Mouse (Mus musculus) forebrain, postnatal 0 days (tissue): Measurements from ENCODE around the gene 1600014C10Rik. TPM values are rescaled to one million over a fixed set of nuclear protein-coding genes. Genes with fewer than 3 reads are reported as not detected.

Experiments
- ATAC-seq: fragments of 200-750 bp; cut with Nextera tagmentation; 2 replicates; pipeline ENCODE4 v1.8.0; 2017; ENCODE audit warnings: mild to moderate bottlenecking, moderate library complexity
- DNase-seq: peaks from one replicate; pipeline ENCODE4 v3.0.0-alpha.2; 2015
- H3K27ac ChIP-seq: fragments of 300-500 bp; sonication (generic); 2 replicates; pipeline ENCODE4 v1.5.1; 2014; ENCODE audit warnings: low read depth, mild to moderate bottlenecking, antibody characterized with exemption, low read length, moderate library complexity, mixed read lengths
- H3K27me3 ChIP-seq: fragments of 300-500 bp; sonication (generic); 2 replicates; pipeline ENCODE4 v1.6.1; 2014; ENCODE audit warnings: mild to moderate bottlenecking, low read length, mixed read lengths; ENCODE audit not compliant: insufficient read depth
- H3K36me3 ChIP-seq: fragments of 300-500 bp; sonication (generic); 2 replicates; pipeline ENCODE4 v1.6.1; 2014; ENCODE audit warnings: mild to moderate bottlenecking, moderate library complexity; ENCODE audit not compliant: insufficient read depth
- H3K4me1 ChIP-seq: fragments of 300-500 bp; sonication (generic); 2 replicates; pipeline ENCODE4 v1.6.1; 2014; ENCODE audit warnings: antibody characterized with exemption; ENCODE audit not compliant: insufficient read depth
- H3K4me2 ChIP-seq: fragments of 300-500 bp; sonication (generic); 2 replicates; pipeline ENCODE4 v1.6.1; 2014; ENCODE audit warnings: low read depth, mild to moderate bottlenecking, moderate library complexity
- H3K4me3 ChIP-seq: fragments of 300-500 bp; sonication (generic); 2 replicates; pipeline ENCODE4 v1.5.1; 2014; ENCODE audit warnings: low read depth, low read length, mixed read lengths
- H3K9ac ChIP-seq: fragments of 300-500 bp; sonication (generic); 2 replicates; pipeline ENCODE4 v1.6.1; 2014; ENCODE audit warnings: mild to moderate bottlenecking
- H3K9me3 ChIP-seq: fragments of 300-500 bp; sonication (generic); 2 replicates; pipeline ENCODE4 v1.6.1; 2016; ENCODE audit warnings: low read length
- CTCF ChIP-seq: sonication (generic); IDR thresholded peaks from 2 replicates; pipeline ENCODE4 v1.5.1; 2016; ENCODE audit warnings: antibody characterized with exemption, control low read depth, low read depth
- WGBS: fragments of 180-500 bp; shearing (Covaris S2); extraction: QIAGEN DNeasy Blood & Tissue Kit; methylation state at CpG from one replicate; pipeline ENCODE4 v1.1.7; 2014; 5-methylcytosine and 5-hydroxymethylcytosine counted together
- polyA plus RNA-seq: library from polyadenylated mRNA; unstranded; fragments of >200 nt; fragmentation: Nextera tagmentation; extraction: Ambion mirVana; gene quantifications from 2 replicates; pipeline ENCODE4 v1.2.1, GENCODE M21; 2015
- total RNA-seq: library from RNA; depleted of rRNA; stranded (reverse); fragments of >200 nt; gene quantifications from 2 replicates; pipeline ENCODE4 v1.2.3, GENCODE M21; 2014

Gene 1600014C10Rik
- total and polyA plus RNA-seq, 2 experiments from 2014 or later: 20.8 to 24.9 TPM

DNA sequence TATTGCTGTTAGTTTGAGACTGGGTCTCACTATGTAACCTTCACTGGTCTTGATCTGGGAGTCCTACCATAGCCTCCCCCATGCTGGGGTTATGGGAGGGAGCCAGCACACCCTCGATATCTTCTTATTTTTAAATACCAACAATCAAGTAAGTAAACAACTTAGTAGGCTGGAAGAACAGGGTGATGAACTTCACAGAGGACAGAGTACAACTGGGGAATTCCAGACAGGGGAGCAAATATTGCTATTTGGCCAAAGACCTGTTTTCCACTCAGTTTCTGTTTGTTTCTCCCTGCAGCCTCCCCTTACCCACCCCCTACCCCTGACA, 1.4 kb downstream of the 1600014C10Rik start:
- WGBS: 63% methylated on average over 1 of the region's 1 CpGs

DNA sequence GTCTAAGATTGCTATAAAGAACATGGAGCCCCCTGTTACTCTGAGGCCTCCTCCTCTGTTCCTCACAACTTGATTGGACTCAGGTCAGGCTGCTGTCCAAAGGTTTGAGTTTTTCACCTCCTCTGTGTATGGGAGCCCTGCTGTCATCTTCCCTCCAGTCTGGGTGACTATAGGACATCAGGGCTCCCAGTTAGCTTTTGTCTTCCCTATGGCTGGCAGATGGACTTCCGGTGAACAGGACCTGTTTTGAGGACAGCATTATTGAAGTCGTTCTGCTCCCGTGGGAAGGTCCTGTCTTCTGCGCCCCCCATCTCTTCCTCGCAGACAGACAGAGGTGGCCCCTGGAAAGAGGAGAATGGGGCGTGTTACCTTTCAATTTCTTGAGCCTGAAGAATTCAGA, 1.8 kb downstream of the 1600014C10Rik start:
- no peak for TF ChIP-seq CTCF
- Histone ChIP-seq H3K9ac (no peak overlapping the region), H3K27ac (no peak overlapping the region), H3K9me3 (no peaks in the 10 kb centered on the region), H3K4me3 (no peak overlapping the region), H3K27me3 (no peaks in the 10 kb centered on the region), H3K4me1 (peaks cover 12% of the 10 kb centered on the region; the same call in 1 of the 2 replicates), H3K4me2 (peak overlapping the region; percentile 83; the same call in 1 of the 2 replicates), H3K36me3 (no peaks in the 10 kb centered on the region)
- DNase-seq: no peak
- ATAC-seq: no peak
- 89% methylated on average over 6 of the region's 6 CpGs for WGBS

More for the DNA sequence above, 1.4 kb downstream of the 1600014C10Rik start:
- Histone ChIP-seq H3K36me3 (no peaks in the 10 kb centered on the region), H3K4me1 (peaks cover 12% of the 10 kb centered on the region; the same call in 1 of the 2 replicates), H3K9ac (peak overlapping the region; percentile 79), H3K4me3 (peak overlapping the region; percentile 65), H3K9me3 (no peaks in the 10 kb centered on the region), H3K27ac (peak overlapping the region; percentile 90; the same call in 1 of the 2 replicates), H3K4me2 (peak overlapping the region; percentile 83), H3K27me3 (no peaks in the 10 kb centered on the region)
- DNase-seq (no peak), ATAC-seq (no peak)
- TF ChIP-seq CTCF: no peak

DNA sequence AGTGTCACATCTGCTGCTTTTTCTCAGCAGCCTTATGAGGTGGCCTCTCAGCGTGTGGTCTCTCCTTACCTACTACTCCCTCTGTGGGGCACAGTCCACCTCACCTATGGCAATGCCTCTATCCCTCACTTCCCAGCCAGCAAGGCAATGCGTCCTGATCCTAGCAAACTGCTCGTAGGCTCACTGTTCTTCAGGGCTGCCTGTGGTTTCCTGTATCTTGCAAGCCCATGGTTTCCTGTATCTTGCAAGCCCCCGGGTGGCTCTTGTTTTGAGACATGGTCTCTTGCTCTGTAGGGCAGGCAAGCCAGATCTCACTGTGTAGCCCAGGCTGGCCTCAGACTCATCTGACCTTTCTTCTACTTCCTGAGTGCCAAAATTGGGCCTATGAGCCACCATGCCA, 3.8 kb downstream of the 1600014C10Rik start:
- DNase-seq (no peak), ATAC-seq (no peak)
- H3K4me3 ChIP-seq: no peak overlapping the region
- H3K4me2 ChIP-seq: no peak overlapping the region
- H3K36me3 ChIP-seq: no peaks in the 10 kb centered on the region
- H3K4me1 ChIP-seq: peaks cover 12% of the 10 kb centered on the region; the same call in 1 of the 2 replicates
- TF ChIP-seq CTCF: no peak
- no peaks in the 10 kb centered on the region for H3K27me3 ChIP-seq
- H3K9me3 ChIP-seq: no peaks in the 10 kb centered on the region
- no peak overlapping the region for H3K27ac ChIP-seq
- H3K9ac ChIP-seq: no peak overlapping the region
- 90% methylated on average over 4 of the region's 4 CpGs for WGBS

DNA sequence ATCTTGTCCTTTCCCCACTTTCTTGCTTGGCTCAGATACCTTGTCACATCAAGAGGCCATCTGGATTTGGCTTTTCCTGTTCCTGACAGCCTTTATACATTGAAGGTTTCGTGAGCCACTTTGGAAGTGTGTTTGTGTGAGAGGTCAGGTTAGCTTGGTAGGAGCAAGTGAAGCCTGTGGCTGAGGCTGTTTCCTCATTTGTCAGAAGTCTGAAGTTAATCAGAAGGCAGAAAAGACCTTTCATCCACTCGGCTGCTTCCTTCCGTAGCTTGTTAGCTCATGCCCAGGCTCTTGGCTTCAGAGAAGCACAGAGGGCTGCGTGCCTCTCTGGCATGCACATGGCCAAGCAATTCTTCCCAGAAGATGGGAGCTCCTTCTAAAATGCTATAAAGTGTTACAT, 4.8 kb downstream of the 1600014C10Rik start:
- ATAC-seq (no peak), DNase-seq (peak; percentile 5)
- Histone ChIP-seq H3K36me3 (no peaks in the 10 kb centered on the region), H3K27ac (no peak overlapping the region), H3K9ac (no peak overlapping the region), H3K4me2 (no peak overlapping the region), H3K4me1 (peaks cover 12% of the 10 kb centered on the region; the same call in 1 of the 2 replicates), H3K4me3 (no peak overlapping the region), H3K9me3 (no peaks in the 10 kb centered on the region), H3K27me3 (no peaks in the 10 kb centered on the region)
- 69% methylated on average over 4 of the region's 4 CpGs for WGBS
- no peak for TF ChIP-seq CTCF

DNA sequence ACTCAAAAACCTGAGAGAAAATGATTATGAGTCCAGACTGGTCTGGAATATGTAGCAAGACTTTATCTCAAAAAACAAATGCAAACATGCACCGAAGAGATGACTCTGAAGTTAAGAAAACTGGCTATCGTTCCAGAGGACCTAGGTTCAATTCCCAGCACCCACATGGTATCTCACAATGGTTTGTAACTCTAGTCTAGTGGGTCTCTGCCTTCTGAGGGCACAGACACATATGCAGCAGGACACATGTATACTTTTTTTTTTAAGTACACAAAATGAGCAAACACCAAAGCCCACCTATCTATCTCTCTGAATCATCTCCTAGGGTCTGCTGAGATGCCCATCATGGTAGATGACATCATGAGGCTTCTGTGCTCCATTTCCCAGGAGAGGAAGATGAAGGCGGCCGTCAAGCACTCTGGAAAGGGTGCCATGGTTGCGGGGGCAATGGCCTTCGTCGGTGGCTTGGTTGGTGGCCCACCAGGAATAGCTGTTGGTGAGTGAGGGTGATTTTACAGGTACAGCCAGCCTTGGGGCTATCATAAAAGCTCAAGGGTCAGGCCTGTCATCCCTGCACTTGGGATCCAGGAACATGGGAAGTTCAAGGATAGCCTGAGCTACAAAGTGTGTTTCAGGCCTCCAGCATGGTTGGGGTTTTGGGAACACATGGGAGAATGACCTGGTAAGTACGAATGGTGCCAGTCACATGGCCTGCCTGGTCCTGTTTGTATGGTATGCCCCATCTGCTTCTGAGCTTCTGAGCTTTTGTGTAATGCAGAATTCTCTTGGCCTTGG, 5.5 kb downstream of the 1600014C10Rik start:
- Histone ChIP-seq H3K36me3 (no peaks in the 10 kb centered on the region), H3K4me3 (no peak overlapping the region), H3K4me1 (0 out of 2 replicates have a peak, but pooled peaks cover 5% of the 10 kb centered on the region), H3K27ac (no peak overlapping the region), H3K27me3 (no peaks in the 10 kb centered on the region), H3K4me2 (no peak overlapping the region), H3K9me3 (no peaks in the 10 kb centered on the region), H3K9ac (no peak overlapping the region)
- ATAC-seq (no peak), DNase-seq (no peak)
- WGBS: 92% methylated on average over 8 of the region's 8 CpGs
- TF ChIP-seq CTCF: no peak

DNA sequence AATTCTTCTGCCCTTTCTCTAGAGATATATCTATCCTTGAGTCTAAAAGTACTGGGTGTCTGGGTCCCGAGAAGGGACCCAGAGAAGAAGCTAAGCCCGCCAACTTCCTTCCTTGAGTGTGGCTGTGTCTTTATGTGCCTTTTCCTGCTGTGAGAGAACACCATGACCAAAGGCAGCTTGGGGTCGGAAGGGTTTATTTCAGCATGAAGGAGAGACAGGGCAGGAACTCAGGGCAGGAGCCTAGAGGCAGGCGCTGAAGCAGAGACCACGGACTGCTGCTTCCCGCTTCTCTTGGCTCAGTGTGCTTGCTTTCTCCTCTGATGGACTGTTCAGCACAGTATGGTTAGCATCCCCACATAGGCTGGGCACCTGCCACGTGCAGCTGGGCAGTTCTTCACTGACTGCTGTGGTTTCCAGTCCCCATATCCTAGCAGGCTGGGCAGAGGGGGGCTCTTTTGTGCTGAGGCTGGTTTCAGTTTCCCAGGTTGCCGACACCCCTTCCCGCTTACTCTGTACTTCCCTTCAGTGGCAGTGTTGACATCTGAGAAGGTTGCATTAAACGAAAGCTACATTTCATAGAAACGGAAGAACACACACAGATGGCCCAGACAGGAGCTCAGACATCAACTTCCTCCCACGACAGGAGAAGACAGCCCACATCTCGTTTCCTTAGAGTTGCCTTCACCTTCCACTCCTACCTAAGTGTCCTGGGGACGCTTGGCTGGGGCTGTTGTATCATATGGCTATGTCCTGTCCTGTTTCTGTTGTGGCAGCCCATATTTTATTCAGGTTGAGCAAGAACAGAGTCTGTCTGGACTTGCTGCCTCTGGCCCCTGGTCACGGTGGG, 6.3 kb downstream of the 1600014C10Rik start:
- H3K27me3 ChIP-seq: no peaks in the 10 kb centered on the region
- TF ChIP-seq CTCF: no peak
- no peak overlapping the region for H3K9ac ChIP-seq
- no peak overlapping the region for H3K4me2 ChIP-seq
- no peak for DNase-seq
- no peak overlapping the region for H3K27ac ChIP-seq
- no peak for ATAC-seq
- H3K36me3 ChIP-seq: no peaks in the 10 kb centered on the region
- 0 out of 2 replicates have a peak, but pooled peaks cover 1% of the 10 kb centered on the region for H3K4me1 ChIP-seq
- 83% methylated on average over 15 of the region's 15 CpGs for WGBS
- H3K9me3 ChIP-seq: no peaks in the 10 kb centered on the region
- no peak overlapping the region for H3K4me3 ChIP-seq
